Comparison of ENCODE assay signal across 9 mouse cellular contexts in genomic region chr8:121113261-121113660, GRCm38 (mm10). TPM values are rescaled to one million over a fixed set of nuclear protein-coding genes. Genes with fewer than 3 reads are reported as not detected.
A peak's percentile ranks its signal among the peaks of the same experiment; 100 is the strongest.
DNase-seq lines count a peak whose midpoint lies in the region; ATAC-seq and TF ChIP-seq lines count a peak whose summit lies in the region.
"Had no signal": no experiment of that assay in that cellular context is flagged by ENCODE, and none has a peak within 500 bp of the region (broad histone marks: within the 10 kb centered on the region; RNA-seq: fewer than 3 reads in every experiment).

No protein-coding gene starts in this region.

- peaks cover 21% of the 10 kb centered on the region; the same call in 1 of the 2 replicates for H3K4me1 ChIP-seq in heart, embryonic 12.5 days (replicated peaks)
- H3K4me1 ChIP-seq in liver, embryonic 14.5 days (replicated peaks; ENCODE audit: control insufficient read depth in 2 of 2, insufficient read depth in 2 of 2, low read length in 1 of 2), result peaks cover 3% of the 10 kb centered on the region in 2 experiments; a peak in 2 of 4 replicates
- peaks cover 17% of the 10 kb centered on the region for H3K4me1 ChIP-seq in neural tube, embryonic 12.5 days
- H3K4me1 ChIP-seq in stomach, postnatal 0 days (replicated peaks; ENCODE audit: control insufficient read depth, insufficient read depth), result no peaks in the 10 kb centered on the region

- H3K4me2 ChIP-seq in heart, embryonic 12.5 days, result peak overlapping the region; percentile 39
- no peak overlapping the region for H3K4me2 ChIP-seq in liver, embryonic 14.5 days (ENCODE audit: low read depth)
- H3K4me2 ChIP-seq in neural tube, embryonic 12.5 days (replicated peaks), result peak overlapping the region; percentile 4; the same call in 1 of the 2 replicates
- peak overlapping the region; percentile 27; the same call in 1 of the 2 replicates for H3K4me2 ChIP-seq in stomach, postnatal 0 days (replicated peaks; ENCODE audit: low read depth)

- 0 out of 2 replicates have a peak overlapping the region, but pooled peaks have one; percentile 13 for H3K4me3 ChIP-seq in heart, embryonic 12.5 days
- H3K4me3 ChIP-seq in liver, embryonic 14.5 days (ENCODE audit: insufficient read depth in 1 of 2, low read depth in 2 of 2, low read length in 2 of 2), result no peak overlapping the region
- no peak overlapping the region for H3K4me3 ChIP-seq in neural tube, embryonic 12.5 days
- no peak overlapping the region for H3K4me3 ChIP-seq in stomach, postnatal 0 days (ENCODE audit: low read depth, low read length)

- H3K9ac ChIP-seq in heart, embryonic 12.5 days, result no peak overlapping the region
- H3K9ac ChIP-seq in liver, embryonic 14.5 days (replicated peaks), result no peak overlapping the region
- no peak overlapping the region for H3K9ac ChIP-seq in neural tube, embryonic 12.5 days
- H3K9ac ChIP-seq in stomach, postnatal 0 days (ENCODE audit: low read length), result no peak overlapping the region

- no peak for TF ChIP-seq EP300 in liver, embryonic 14.5 days (IDR thresholded peaks at IDR 0.05; ENCODE audit: low read depth)
- no peak for TF ChIP-seq EP300 in stomach, postnatal 0 days (optimal IDR thresholded peaks at IDR 0.05)

- no peak for TF ChIP-seq POLR2A in brain, embryonic 14.5 days (IDR thresholded peaks at IDR 0.05; ENCODE audit: borderline replicate concordance, extremely low read depth, insufficient read depth, insufficient read length, poor library complexity, severe bottlenecking)

- peak; percentile 79 for ATAC-seq in CD4-positive, CD25-positive, alpha-beta regulatory T cell, adult 4 months
- ATAC-seq in heart, embryonic 12.5 days (ENCODE audit: insufficient number of reproducible peaks, low FRiP score), result peak; percentile 43; the same call in 1 of the 2 replicates
- peak; percentile 9; the same call in 1 of the 2 replicates for ATAC-seq in liver, embryonic 14.5 days (ENCODE audit: insufficient read depth)
- no peak for ATAC-seq in neural tube, embryonic 12.5 days (ENCODE audit: low FRiP score, low read depth)
- ATAC-seq in stomach, postnatal 0 days (ENCODE audit: low FRiP score, low TSS enrichment), result peak; percentile 74

- WGBS in heart, embryonic 12.5 days, result 1% methylated on average over 21 of the region's 21 CpGs
- under 1% methylated on average over 21 of the region's 21 CpGs for WGBS in liver, embryonic 14.5 days (ENCODE audit: insufficient replicate concordance)
- WGBS in neural tube, embryonic 12.5 days, result 2% methylated on average over 21 of the region's 21 CpGs
- 2% methylated on average over 21 of the region's 21 CpGs for WGBS in stomach, postnatal 0 days

- DNase-seq in brain, embryonic 14.5 days (ENCODE audit: low read depth), result peak; percentile 95
- peak; percentile 21 for DNase-seq in fat pad, adult 2 months (ENCODE audit: extremely low read depth, low read depth, low spot score)
- DNase-seq in kidney, postnatal 36 days, result peak; percentile 95 to 97
- DNase-seq in liver, embryonic 14.5 days (ENCODE audit: low read depth in 3 of 3, low spot score in 3 of 3), result peak; percentile 68 to 77 (median 72)
- peak; percentile 97 for DNase-seq in stomach, postnatal 0 days (ENCODE audit: low spot score)

- TF ChIP-seq CTCF in brain, embryonic 14.5 days (IDR thresholded peaks at IDR 0.05; ENCODE audit: borderline replicate concordance, extremely low read depth, insufficient read depth, insufficient read length), result peak; percentile 99
- peak; percentile 98 for TF ChIP-seq CTCF in liver, embryonic 14.5 days (IDR thresholded peaks at IDR 0.05; ENCODE audit: low read depth)
- TF ChIP-seq CTCF in stomach, postnatal 0 days (IDR thresholded peaks at IDR 0.05; ENCODE audit: low read depth), result peak; percentile 100

- H3K27me3 ChIP-seq in heart, embryonic 12.5 days (replicated peaks), result peaks cover 44% of the 10 kb centered on the region
- H3K27me3 ChIP-seq in liver, embryonic 14.5 days (ENCODE audit: control insufficient read depth, insufficient read depth, low read length), result peaks cover 49% of the 10 kb centered on the region
- peaks cover 69% of the 10 kb centered on the region for H3K27me3 ChIP-seq in neural tube, embryonic 12.5 days (replicated peaks)
- peaks cover 18% of the 10 kb centered on the region for H3K27me3 ChIP-seq in stomach, postnatal 0 days (ENCODE audit: control insufficient read depth, insufficient read depth, low read length)

- no peak overlapping the region for H3K27ac ChIP-seq in heart, embryonic 12.5 days (ENCODE audit: poor library complexity, severe bottlenecking)
- H3K27ac ChIP-seq in liver, embryonic 14.5 days, result no peak overlapping the region
- no peak overlapping the region for H3K27ac ChIP-seq in neural tube, embryonic 12.5 days
- no peak overlapping the region for H3K27ac ChIP-seq in stomach, postnatal 0 days (replicated peaks)
- H3K27ac ChIP-seq: macrophage had no signal

- H3K36me3 ChIP-seq in heart, embryonic 12.5 days, result no peaks in the 10 kb centered on the region
- H3K36me3 ChIP-seq in liver, embryonic 14.5 days (replicated peaks; ENCODE audit: control insufficient read depth, insufficient read depth, low read depth), result no peaks in the 10 kb centered on the region
- no peaks in the 10 kb centered on the region for H3K36me3 ChIP-seq in neural tube, embryonic 12.5 days
- no peaks in the 10 kb centered on the region; the same call in 1 of the 2 replicates for H3K36me3 ChIP-seq in stomach, postnatal 0 days (ENCODE audit: control insufficient read depth, insufficient read depth, low read length)

- no peaks in the 10 kb centered on the region for H3K9me3 ChIP-seq in heart, embryonic 12.5 days (replicated peaks)
- H3K9me3 ChIP-seq in liver, embryonic 14.5 days (ENCODE audit: control insufficient read depth, low read length), result no peaks in the 10 kb centered on the region
- H3K9me3 ChIP-seq in neural tube, embryonic 12.5 days, result no peaks in the 10 kb centered on the region
- 0 out of 2 replicates have a peak, but pooled peaks cover 3% of the 10 kb centered on the region for H3K9me3 ChIP-seq in stomach, postnatal 0 days (ENCODE audit: control insufficient read depth, low read length)

RNA-seq across cellular contexts. Expression of gene Foxc2, which starts 2.7 kb away (rescaled TPM):
- not detected for polyA plus RNA-seq in CD4-positive, CD25-positive, alpha-beta regulatory T cell, adult 4 months (2017; shearing (Covaris generic))
- polyA plus RNA-seq in brain, embryonic 14.5 days (2012; rRNA removed), result 1.4 and 3.5 TPM in 2 replicates
- 20.7 and 20.8 TPM in 2 replicates for polyA plus RNA-seq in heart, embryonic 12.5 days (2016; fragmentation: Nextera tagmentation; extraction: Ambion mirVana)
- 0.06 TPM in 2 replicates for polyA plus RNA-seq in liver, embryonic 14.5 days (2012; rRNA removed)
- polyA plus RNA-seq in liver, embryonic 14.5 days (2014; fragmentation: Nextera tagmentation; extraction: Ambion mirVana), result 0.06 TPM in 1 of 2 replicates, not detected in the other
- polyA plus RNA-seq in neural tube, embryonic 12.5 days (2016; fragmentation: Nextera tagmentation; extraction: Ambion mirVana), result 17.0 and 20.9 TPM in 2 replicates
- 0.40 and 0.41 TPM in 2 replicates for polyA plus RNA-seq in stomach, postnatal 0 days (2015; fragmentation: Nextera tagmentation; extraction: Ambion mirVana)
- polyA plus RNA-seq: macrophage had no signal

RNA-seq across cellular contexts. Expression of gene Mthfsd, which starts 5.1 kb away (rescaled TPM):
- 10 to 100 TPM; 19.7 to 36.8 TPM for polyA plus RNA-seq in CD4-positive, CD25-positive, alpha-beta regulatory T cell, adult 4 months (2017; shearing (Covaris generic))
- 81.0 and 120 TPM in 2 replicates for polyA plus RNA-seq in brain, embryonic 14.5 days (2012; rRNA removed)
- polyA plus RNA-seq in heart, embryonic 12.5 days (2016; fragmentation: Nextera tagmentation; extraction: Ambion mirVana), result 45.2 and 45.8 TPM in 2 replicates
- polyA plus RNA-seq in liver, embryonic 14.5 days (2012; rRNA removed), result 18.0 and 20.3 TPM in 2 replicates
- polyA plus RNA-seq in liver, embryonic 14.5 days (2014; fragmentation: Nextera tagmentation; extraction: Ambion mirVana), result 21.5 and 24.7 TPM in 2 replicates
- polyA plus RNA-seq in neural tube, embryonic 12.5 days (2016; fragmentation: Nextera tagmentation; extraction: Ambion mirVana), result 67.3 and 70.0 TPM in 2 replicates
- 33.0 and 38.1 TPM in 2 replicates for polyA plus RNA-seq in stomach, postnatal 0 days (2015; fragmentation: Nextera tagmentation; extraction: Ambion mirVana)

RNA-seq across cellular contexts. Expression of gene Foxl1, which starts 14.5 kb away (rescaled TPM):
- polyA plus RNA-seq in CD4-positive, CD25-positive, alpha-beta regulatory T cell, adult 4 months (2017; shearing (Covaris generic)), result not detected
- polyA plus RNA-seq in brain, embryonic 14.5 days (2012; rRNA removed), result 0.20 and 0.37 TPM in 2 replicates
- 0.78 and 1.2 TPM in 2 replicates for polyA plus RNA-seq in heart, embryonic 12.5 days (2016; fragmentation: Nextera tagmentation; extraction: Ambion mirVana)
- polyA plus RNA-seq in liver, embryonic 14.5 days (2012; rRNA removed), result 0.07 and 0.10 TPM in 2 replicates
- 0.05 and 0.08 TPM in 2 replicates for polyA plus RNA-seq in liver, embryonic 14.5 days (2014; fragmentation: Nextera tagmentation; extraction: Ambion mirVana)
- polyA plus RNA-seq in neural tube, embryonic 12.5 days (2016; fragmentation: Nextera tagmentation; extraction: Ambion mirVana), result 1.1 and 1.6 TPM in 2 replicates
- polyA plus RNA-seq in stomach, postnatal 0 days (2015; fragmentation: Nextera tagmentation; extraction: Ambion mirVana), result 2.8 and 2.9 TPM in 2 replicates
- polyA plus RNA-seq: macrophage had no signal

RNA-seq across cellular contexts. Expression of gene Foxf1, which starts 29.1 kb away (rescaled TPM):
- under 1 TPM in 1 of 2 experiments, not detected in 1; 0.22 TPM for polyA plus RNA-seq in CD4-positive, CD25-positive, alpha-beta regulatory T cell, adult 4 months (2017; shearing (Covaris generic))
- polyA plus RNA-seq in brain, embryonic 14.5 days (2012; rRNA removed), result 1.2 and 1.3 TPM in 2 replicates
- polyA plus RNA-seq in heart, embryonic 12.5 days (2016; fragmentation: Nextera tagmentation; extraction: Ambion mirVana), result 0.68 and 3.7 TPM in 2 replicates
- polyA plus RNA-seq in liver, embryonic 14.5 days (2012; rRNA removed), result 2.5 and 3.7 TPM in 2 replicates
- polyA plus RNA-seq in liver, embryonic 14.5 days (2014; fragmentation: Nextera tagmentation; extraction: Ambion mirVana), result 2.3 and 2.8 TPM in 2 replicates
- 4.2 and 5.5 TPM in 2 replicates for polyA plus RNA-seq in neural tube, embryonic 12.5 days (2016; fragmentation: Nextera tagmentation; extraction: Ambion mirVana)
- 59.3 and 64.0 TPM in 2 replicates for polyA plus RNA-seq in stomach, postnatal 0 days (2015; fragmentation: Nextera tagmentation; extraction: Ambion mirVana)

Comparison
In these comparisons a context has a peak if more than half of its experiments do, and no peak if none do; other contexts are left out.
1. DNase-seq: peak in every context shown above with its lines; median percentile 97 in stomach, postnatal 0 days; 96 in kidney, postnatal 36 days; 95 in brain, embryonic 14.5 days; 72 in liver, embryonic 14.5 days; 21 in fat pad, adult 2 months.